Mouse (Mus musculus): ENCODE results near the gene Gm26661.

DNA sequence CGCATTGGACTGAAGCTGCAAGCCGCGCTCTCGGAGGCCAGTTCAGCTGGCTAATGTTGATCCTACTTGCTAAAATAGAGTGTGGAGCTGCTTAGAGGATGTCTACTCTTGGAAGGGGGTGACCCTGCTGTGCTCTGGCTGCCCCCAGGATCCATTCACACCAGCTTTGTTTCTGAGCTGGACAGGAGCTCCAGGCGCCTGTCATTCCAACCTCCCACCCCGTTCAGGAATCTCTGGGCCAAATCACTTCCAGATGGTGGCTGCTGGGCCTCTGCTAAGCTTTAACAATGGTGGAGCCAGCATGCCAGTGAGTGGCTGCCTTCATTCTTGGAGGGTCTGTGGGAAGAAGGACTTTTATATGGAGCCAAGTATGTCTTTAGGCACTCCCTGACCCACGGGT, 31.3 kb downstream of the Gm26661 start:
- no peak for TF ChIP-seq POLR2A (IDR thresholded peaks at IDR 0.05; ENCODE audit: insufficient read length, low read depth)
- no peak for TF ChIP-seq SRF (IDR thresholded peaks at IDR 0.05; ENCODE audit: control insufficient read depth, insufficient read length, low read depth)
- no peak for TF ChIP-seq TCF12 (IDR thresholded peaks at IDR 0.05; ENCODE audit: insufficient read depth, poor library complexity, severe bottlenecking)
- no peak for TF ChIP-seq E2F4 (IDR thresholded peaks at IDR 0.05; ENCODE audit: insufficient read depth)
- no peak for TF ChIP-seq MAX (IDR thresholded peaks at IDR 0.05; ENCODE audit: low read depth)
- TF ChIP-seq POLR2AphosphoS2 (IDR thresholded peaks at IDR 0.05; ENCODE audit: insufficient read length, low read depth): no peak
- TF ChIP-seq MYOD1 (IDR thresholded peaks at IDR 0.05; ENCODE audit: control insufficient read depth in 1 of 3, insufficient read length in 2 of 3, low read depth in 2 of 3): no peak
- no peak for TF ChIP-seq REST (IDR thresholded peaks at IDR 0.05; ENCODE audit: insufficient read depth, insufficient read length)
- no peak for TF ChIP-seq CEBPB (IDR thresholded peaks at IDR 0.05; ENCODE audit: insufficient read depth, poor library complexity, severe bottlenecking)
- TF ChIP-seq USF1 (IDR thresholded peaks at IDR 0.05; ENCODE audit: low read depth): no peak
